Mouse (Mus musculus) erythroblast, embryonic 14.5 days (primary cell): ENCODE measurements around the gene Zgrf1.

Experiments
- GATA1 ChIP-seq: IDR thresholded peaks from 2 replicates; pipeline ENCODE4 v1.6.1; 2012; ENCODE audit warnings: low read length, inconsistent platforms, mixed read lengths
- TAL1 ChIP-seq: IDR thresholded peaks from 3 replicates; pipeline ENCODE4 v1.6.1; 2012; ENCODE audit warnings: low read length, inconsistent platforms, mixed read lengths

DNA sequence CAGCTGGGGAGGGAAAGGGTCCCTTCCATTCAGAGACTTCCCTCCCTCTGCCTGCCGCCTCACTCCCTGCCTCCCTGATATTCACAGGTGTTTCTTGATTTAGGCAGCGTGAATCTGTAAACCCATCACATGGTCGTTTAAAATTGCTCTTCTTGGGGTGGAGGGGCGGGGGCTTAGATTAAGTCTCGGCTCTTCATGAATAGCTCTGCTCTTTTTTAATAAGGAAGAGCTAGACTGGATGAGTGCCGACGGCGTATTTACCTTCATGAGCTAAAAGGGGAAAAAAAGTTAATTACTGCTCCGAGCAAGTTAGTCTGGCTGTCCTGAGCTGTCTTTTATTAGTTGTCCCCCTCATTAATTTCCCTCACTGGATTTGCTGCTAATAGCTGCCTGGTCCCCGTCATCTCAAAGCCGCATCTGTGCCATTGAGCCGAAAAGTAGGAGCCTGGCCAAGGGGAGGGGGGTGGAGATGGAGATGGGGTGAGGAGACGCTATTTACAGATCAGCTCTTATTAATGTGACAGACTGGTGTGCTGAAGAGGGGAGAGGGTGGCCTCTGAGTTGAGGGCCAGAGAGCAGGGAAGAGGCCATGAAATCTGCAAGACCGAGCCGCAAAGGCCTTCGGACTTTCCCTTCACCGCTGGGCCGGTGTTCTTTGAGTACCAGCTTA, 93.0 kb downstream of the Zgrf1 start:
- TF ChIP-seq GATA1 (no peak), TAL1 (no peak)
